ENCODE assay signal across 18 mouse cellular contexts in the genomic region with DNA sequence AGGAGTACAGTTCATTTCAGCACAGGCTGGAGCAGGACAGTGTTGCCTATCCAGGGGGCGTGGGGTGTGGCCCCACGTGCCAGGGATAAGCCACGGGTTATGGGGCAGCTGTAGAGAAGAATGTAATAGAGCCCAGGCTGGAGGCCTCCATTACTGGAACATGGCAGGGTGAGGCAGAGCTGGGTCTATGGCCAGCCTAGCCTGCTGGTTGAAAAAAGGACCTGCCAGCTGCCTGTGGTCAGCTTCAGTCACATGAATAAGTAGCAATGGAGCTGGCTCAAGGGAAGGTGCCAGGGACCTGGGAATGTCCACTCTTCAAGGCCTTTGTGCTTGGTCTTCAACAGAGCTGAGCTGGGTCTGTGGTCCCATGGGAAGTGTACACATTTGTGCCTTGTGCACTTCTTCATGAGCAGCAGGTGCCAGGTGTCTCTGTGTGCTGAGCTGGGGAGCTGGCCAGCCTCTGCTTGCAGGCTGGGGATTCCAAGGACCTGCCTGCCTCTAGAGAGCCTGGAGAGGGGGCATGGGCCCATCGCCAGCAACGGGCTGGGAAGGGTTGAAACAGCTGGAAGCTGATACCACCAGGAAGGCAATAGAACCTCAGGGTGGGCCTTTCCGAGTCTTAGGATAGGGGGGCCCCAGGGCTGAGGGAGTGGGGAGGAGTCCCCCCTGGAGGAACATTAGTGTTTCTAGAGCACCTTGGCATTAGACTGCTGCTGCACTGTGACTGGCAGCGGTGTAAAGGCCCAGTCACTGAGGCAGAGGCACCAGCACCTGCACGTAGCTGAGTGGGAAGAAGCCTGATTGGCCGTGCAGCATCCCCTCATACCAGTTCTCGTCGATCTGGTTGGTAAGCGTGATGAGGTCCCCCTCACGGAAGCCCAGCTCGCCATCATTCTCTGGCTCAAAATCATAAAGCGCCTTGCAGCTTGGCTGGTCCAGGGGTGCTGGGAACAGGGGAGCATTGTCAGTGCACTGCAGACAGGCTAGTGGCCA. TPM values are rescaled to one million over a fixed set of nuclear protein-coding genes. Genes with fewer than 3 reads are reported as not detected.
DNase-seq lines count a peak whose midpoint lies in the region; ATAC-seq and TF ChIP-seq lines count a peak whose summit lies in the region.
"Had no signal": no experiment of that assay in that cellular context is flagged by ENCODE, and none has a peak within 500 bp of the region (broad histone marks: within the 10 kb centered on the region; RNA-seq: fewer than 3 reads in every experiment).

No protein-coding gene starts in this region.

- DNase-seq in cerebellum, adult 9-10 months, result peak; percentile 63
- DNase-seq in layer of hippocampus, adult 2 months (ENCODE audit: low spot score in 2 of 2), result no peak
- DNase-seq in layer of hippocampus, postnatal 36 days, result no peak
- peak; percentile 71 for DNase-seq in cerebellum, adult 9-11 months
- no peak for DNase-seq in thymus, postnatal 36 days
- DNase-seq: adrenal gland, postnatal 14 days; heart, adult 18-20 months; kidney, adult 2 months; kidney, postnatal 36 days; right cerebral cortex, postnatal 25 days had no signal

- peaks cover 49% of the 10 kb centered on the region for H3K36me3 ChIP-seq in midbrain, embryonic 16.5 days (ENCODE audit: control insufficient read depth, insufficient read depth, low read length)

- no peaks in the 10 kb centered on the region for H3K27me3 ChIP-seq in midbrain, embryonic 16.5 days (ENCODE audit: control insufficient read depth, insufficient read depth, low read depth, low read length)
- H3K27me3 ChIP-seq: heart, embryonic 15.5 days; lung, embryonic 15.5 days; neural tube, embryonic 12.5 days had no signal

- no peak overlapping the region for H3K4me3 ChIP-seq in layer of hippocampus, adult 2 months
- H3K4me3 ChIP-seq in midbrain, embryonic 16.5 days (ENCODE audit: low read depth, low read length), result no peak overlapping the region
- H3K4me3 ChIP-seq: heart, embryonic 15.5 days; lung, embryonic 15.5 days; neural tube, embryonic 12.5 days had no signal

- H3K4me1 ChIP-seq in midbrain, embryonic 16.5 days (ENCODE audit: control insufficient read depth, insufficient read depth, low read length), result peaks cover 3% of the 10 kb centered on the region
- H3K4me1 ChIP-seq: lung, embryonic 15.5 days; neural tube, embryonic 12.5 days had no signal

- 82% methylated on average over 15 of the region's 15 CpGs for WGBS in midbrain, embryonic 16.5 days

- no peak for TF ChIP-seq CTCF in layer of hippocampus, adult 2 months (conservative IDR thresholded peaks at IDR 0.05)

- ATAC-seq in cerebellum, adult (ENCODE audit: insufficient number of reproducible peaks, low FRiP score, low TSS enrichment), result no peak
- ATAC-seq in midbrain, embryonic 16.5 days, result no peak

- H3K9me3 ChIP-seq in midbrain, embryonic 16.5 days (replicated peaks; ENCODE audit: control insufficient read depth, low read length, poor library complexity, severe bottlenecking), result no peaks in the 10 kb centered on the region
- H3K9me3 ChIP-seq: G1E; heart, embryonic 15.5 days; lung, embryonic 15.5 days; neural tube, embryonic 12.5 days had no signal

- peak overlapping the region; percentile 94; the same call in 1 of the 2 replicates for H3K27ac ChIP-seq in layer of hippocampus, adult 2 months
- H3K27ac ChIP-seq in midbrain, embryonic 16.5 days (ENCODE audit: low read length), result peak overlapping the region; percentile 33
- H3K27ac ChIP-seq: heart, embryonic 15.5 days; lung, embryonic 15.5 days; neural tube, embryonic 12.5 days had no signal

- H3K4me2 ChIP-seq in midbrain, embryonic 16.5 days (ENCODE audit: low read length), result no peak overlapping the region
- H3K4me2 ChIP-seq: heart, embryonic 15.5 days; liver, embryonic 11.5 days; lung, embryonic 15.5 days; neural tube, embryonic 12.5 days had no signal

- H3K9ac ChIP-seq in midbrain, embryonic 16.5 days (ENCODE audit: low read depth, low read length), result no peak overlapping the region
- H3K9ac ChIP-seq: heart, embryonic 15.5 days; lung, embryonic 15.5 days; neural tube, embryonic 12.5 days had no signal

RNA-seq across cellular contexts. Expression of a gene that starts 11.6 kb away (rescaled TPM):
- total RNA-seq in layer of hippocampus, adult 2 months (2021), result 100 to 1,000 TPM; 101 to 103 TPM
- 100 to 1,000 TPM in 1 of 2 experiments, 10 to 100 TPM in 1; 95.5 to 102 TPM for total RNA-seq in layer of hippocampus, postnatal 36 days (2021)
- 115 and 117 TPM in 2 replicates for polyA plus RNA-seq in midbrain, embryonic 16.5 days (2015; fragmentation: Nextera tagmentation; extraction: Ambion mirVana)

RNA-seq across cellular contexts. Expression of a gene that starts 11.7 kb away (rescaled TPM):
- 1 to 10 TPM; 2.2 to 2.8 TPM for total RNA-seq in layer of hippocampus, adult 2 months (2021)
- total RNA-seq in layer of hippocampus, postnatal 36 days (2021), result 1 to 10 TPM; 2.1 TPM
- polyA plus RNA-seq in midbrain, embryonic 16.5 days (2015; fragmentation: Nextera tagmentation; extraction: Ambion mirVana), result 6.4 and 7.6 TPM in 2 replicates
- total RNA-seq: megakaryocyte-erythroid progenitor cell, adult 5-6 weeks had no signal
- polyA plus RNA-seq: G1E had no signal

RNA-seq across cellular contexts. Expression of a gene that starts 19.3 kb away (rescaled TPM):
- total RNA-seq in layer of hippocampus, adult 2 months (2021), result 10 to 100 TPM; 63.0 to 69.7 TPM
- 10 to 100 TPM; 61.5 to 69.6 TPM for total RNA-seq in layer of hippocampus, postnatal 36 days (2021)
- polyA plus RNA-seq in midbrain, embryonic 16.5 days (2015; fragmentation: Nextera tagmentation; extraction: Ambion mirVana), result 102 and 108 TPM in 2 replicates

RNA-seq across cellular contexts. Expression of a gene that starts 23.1 kb away (rescaled TPM):
- total RNA-seq in layer of hippocampus, adult 2 months (2021), result 1 to 10 TPM; 2.7 to 3.3 TPM
- 1 to 10 TPM; 2.5 to 3.6 TPM for total RNA-seq in layer of hippocampus, postnatal 36 days (2021)
- polyA plus RNA-seq in midbrain, embryonic 16.5 days (2015; fragmentation: Nextera tagmentation; extraction: Ambion mirVana), result 3.6 and 5.0 TPM in 2 replicates

RNA-seq across cellular contexts. Expression of a gene that starts 30.8 kb away (rescaled TPM):
- 10 to 100 TPM; 67.2 to 69.0 TPM for total RNA-seq in layer of hippocampus, adult 2 months (2021)
- 10 to 100 TPM; 70.1 to 75.8 TPM for total RNA-seq in layer of hippocampus, postnatal 36 days (2021)
- polyA plus RNA-seq in midbrain, embryonic 16.5 days (2015; fragmentation: Nextera tagmentation; extraction: Ambion mirVana), result 200 and 218 TPM in 2 replicates
- total RNA-seq: heart, adult 18-20 months; megakaryocyte-erythroid progenitor cell, adult 5-6 weeks had no signal
- polyA plus RNA-seq: G1E had no signal

Comparison
In these comparisons a context has a peak if more than half of its experiments do, and no peak if none do; other contexts are left out.
1. DNase-seq: peak in cerebellum, adult 9-10 months (single experiment) and cerebellum, adult 9-11 months (single experiment); none in layer of hippocampus, adult 2 months (0 of 2), layer of hippocampus, postnatal 36 days (0 of 2) and thymus, postnatal 36 days (0 of 2).